Mouse (Mus musculus) ES-CJ7 (cell line): ENCODE measurements around the gene Trpv4.

ENCODE experiments used
- DNase-seq: peaks from one replicate; pipeline ENCODE4 v3.0.0; 2011; ENCODE audit warnings: low read depth, low spot score

Gene Trpv4

DNA sequence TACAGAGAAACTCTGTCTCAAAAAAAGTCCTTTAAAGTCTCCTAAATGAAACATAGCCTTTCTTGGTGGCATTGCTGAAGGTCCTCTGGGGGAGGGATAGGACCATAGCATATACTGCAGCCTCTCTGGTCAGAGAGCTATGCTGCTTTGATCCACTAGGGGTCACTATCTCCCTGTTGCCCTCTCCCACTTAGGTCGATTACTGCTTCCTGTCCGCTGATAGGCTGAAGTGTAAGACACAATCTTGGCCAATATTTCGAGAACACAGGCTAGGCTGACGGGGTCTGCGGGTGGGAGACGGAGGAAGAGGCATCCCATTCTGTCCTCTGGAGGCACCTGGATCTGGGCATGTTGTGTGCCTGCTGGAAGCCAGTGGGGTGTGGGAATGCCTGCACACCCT lies 37.9 kb downstream of the Trpv4 start:
- peak; percentile 86 for DNase-seq

DNA sequence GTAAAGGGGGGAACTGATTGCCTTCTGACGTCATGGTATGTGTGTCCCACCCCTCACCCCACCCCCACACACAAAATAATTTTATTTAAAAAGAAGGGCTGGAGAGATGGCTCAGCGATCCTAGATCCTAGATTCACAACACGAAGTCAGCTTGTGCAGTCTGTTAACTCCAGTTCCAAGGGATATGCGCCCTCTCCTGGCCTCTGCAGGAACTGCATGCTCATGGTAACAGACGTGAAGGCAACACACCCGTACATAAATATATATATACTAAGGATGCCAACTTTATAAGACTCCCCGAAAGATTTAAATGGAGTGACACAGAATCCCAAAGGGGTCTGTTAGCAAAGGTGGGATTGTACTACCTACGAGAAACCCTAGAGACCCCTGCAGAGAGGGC lies 39.4 kb downstream of the Trpv4 start:
- peak; percentile 89 for DNase-seq

DNA sequence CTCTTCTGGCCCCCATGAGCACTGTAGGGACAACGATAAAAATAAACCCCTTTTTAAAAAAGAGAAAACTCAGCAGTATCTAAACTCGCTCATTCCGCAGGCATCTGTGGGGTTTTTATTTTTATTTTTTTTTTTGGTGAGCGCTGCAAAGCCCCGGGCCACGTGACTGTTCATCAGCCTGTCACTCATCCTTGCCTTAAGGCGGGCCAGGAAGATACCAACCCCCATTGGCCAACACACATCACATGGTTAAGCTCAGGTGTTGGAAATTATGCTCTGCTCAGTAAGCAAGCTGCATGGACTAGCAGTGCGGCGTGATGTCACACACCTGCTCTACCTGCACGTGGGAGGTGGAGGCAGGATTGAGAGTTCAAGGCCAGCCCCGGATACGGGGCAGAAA lies 40.4 kb downstream of the Trpv4 start:
- DNase-seq = peak; percentile 49

DNA sequence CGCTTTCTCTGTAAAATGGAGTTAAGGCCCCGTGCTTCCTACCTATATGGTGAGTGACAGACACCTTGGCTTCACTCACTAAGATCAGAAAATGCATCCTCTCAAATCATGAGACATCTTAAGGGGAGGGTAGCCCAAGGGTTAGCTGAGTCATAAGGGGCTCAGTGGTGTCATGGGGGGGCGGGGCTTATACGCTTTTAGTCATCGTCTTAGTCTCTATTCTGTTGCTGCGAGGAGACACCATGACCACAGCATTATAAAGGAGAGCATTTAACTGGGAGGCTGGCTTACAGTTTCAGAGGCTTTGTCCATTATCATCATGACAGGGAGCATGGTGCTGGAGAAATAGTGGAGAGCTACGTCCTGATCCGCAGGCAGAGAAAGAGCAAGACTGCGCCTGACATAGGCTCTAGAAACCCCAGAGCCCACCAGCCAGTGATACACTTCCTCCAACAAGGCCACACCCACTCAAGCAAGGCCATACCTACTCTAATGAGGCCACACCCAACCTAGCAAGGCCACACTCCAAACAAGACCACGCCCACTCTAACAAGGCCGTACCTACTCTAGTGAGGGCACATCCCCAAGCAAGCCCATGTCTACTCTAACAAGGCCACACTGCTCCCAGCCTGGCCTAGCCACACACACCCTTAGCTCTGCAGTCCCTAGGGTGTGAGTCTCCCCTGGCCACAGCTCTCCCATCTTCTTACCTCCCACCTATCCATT lies 41.7 kb downstream of the Trpv4 start:
- peak; percentile 81 for DNase-seq

DNA sequence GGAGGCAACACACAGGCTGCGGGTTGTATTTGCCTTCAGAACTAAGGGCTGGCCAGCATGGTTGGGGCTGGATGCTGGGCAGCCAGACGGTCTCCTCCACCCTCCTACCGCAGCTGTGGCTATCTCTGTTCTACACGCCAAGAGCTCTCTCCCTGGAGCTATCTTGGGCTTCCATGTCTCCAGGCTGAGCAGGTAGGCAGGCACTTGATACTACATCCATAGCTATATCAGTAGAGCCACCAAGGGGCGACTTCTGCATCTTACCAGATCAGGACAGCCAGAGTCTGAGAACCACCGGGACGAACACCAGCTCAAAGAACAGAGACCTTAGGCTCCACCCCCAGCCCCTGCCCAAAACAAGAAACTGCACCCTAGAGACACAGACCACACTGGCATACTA lies 43.4 kb downstream of the Trpv4 start:
- DNase-seq = no peak

DNA sequence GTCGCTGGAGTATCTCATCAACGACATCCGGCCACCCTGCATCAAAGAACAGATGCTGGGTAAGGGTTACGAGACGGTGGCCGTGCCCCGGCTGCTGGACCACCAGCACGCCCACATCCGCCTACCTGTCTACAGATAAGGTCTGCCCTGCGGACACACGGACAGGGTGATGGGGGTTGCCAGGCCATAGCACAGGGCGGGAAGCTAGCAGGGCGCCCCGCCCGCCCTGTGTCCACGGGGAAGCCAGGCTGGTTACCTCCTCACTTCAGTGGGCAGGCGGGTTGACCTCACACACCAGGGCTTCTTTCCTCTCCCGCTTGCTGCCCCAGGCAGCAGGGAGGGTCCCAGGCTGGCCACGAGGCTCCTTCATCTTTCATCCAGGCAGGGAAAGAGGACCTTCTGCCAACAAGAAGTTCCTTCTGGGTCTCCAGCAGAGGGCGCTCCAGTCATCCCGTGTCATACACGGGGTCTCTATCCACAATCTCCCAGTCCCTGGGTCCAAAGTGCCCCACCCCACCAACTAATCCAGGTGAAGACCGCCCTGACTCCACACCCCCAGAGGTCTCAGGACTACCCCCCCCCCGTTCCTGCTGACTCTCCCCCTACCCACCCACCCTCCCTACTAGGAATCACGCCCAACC lies 46.1 kb downstream of the Trpv4 start:
- DNase-seq = peak; percentile 83

DNA sequence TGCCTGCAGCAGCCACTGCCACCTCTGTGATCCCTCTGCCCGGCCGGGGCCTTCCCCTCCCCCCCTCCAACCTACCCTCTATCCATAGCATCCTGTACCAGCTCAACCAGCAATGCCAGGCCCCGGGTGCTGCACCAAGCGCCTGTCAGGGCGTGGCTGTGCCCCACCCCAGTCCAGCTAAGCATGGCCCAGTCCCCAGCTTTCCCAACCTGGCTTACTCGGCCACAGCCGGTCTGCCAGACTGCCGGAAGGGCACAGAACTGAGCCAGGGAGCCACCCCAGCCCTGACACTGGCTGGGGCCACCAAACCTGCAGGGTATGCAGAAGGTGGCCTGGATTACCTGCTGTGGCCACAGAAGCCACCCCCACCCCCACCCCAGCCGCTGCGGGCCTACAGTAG lies 47.0 kb downstream of the Trpv4 start:
- DNase-seq = no peak

DNA sequence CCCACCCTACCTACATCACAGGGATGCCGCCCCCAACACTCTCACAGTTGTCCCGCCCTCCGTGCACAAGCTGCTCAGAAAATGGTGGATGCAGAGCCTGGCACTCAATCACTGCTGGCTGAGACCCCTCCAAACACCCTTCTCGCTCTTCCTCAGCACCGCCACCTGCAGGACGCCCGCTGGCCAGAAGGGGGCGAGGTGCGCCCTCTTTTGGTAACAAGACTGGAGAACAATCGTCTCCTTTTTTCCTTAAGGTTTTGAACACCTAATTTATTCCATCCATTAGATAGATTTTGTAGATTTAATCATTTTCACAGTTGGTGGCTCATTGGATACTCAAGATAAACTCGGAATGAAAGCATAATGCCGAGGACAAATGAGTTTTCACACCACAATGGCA lies 49.7 kb downstream of the Trpv4 start:
- peak; percentile 86 for DNase-seq

DNA sequence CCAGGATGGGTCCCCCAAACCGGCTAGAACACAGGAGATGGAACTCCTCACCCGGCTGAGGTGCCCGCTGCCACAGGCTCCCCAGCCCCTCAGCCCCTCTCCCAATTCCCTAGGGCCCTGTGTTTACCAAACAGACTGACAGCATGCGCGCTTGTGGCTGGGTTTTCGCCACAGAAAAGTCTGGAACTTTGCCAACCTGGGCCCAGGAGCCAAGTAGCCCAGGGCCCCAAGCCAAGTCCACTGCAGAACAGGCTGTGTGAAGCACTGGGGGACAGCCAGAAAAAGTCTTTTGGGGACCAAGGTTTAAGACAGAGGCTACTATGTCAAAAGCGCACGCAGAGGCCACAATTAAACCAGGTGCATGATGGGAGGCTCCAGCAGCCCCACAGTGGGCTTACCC lies 50.6 kb downstream of the Trpv4 start:
- DNase-seq = no peak

DNA sequence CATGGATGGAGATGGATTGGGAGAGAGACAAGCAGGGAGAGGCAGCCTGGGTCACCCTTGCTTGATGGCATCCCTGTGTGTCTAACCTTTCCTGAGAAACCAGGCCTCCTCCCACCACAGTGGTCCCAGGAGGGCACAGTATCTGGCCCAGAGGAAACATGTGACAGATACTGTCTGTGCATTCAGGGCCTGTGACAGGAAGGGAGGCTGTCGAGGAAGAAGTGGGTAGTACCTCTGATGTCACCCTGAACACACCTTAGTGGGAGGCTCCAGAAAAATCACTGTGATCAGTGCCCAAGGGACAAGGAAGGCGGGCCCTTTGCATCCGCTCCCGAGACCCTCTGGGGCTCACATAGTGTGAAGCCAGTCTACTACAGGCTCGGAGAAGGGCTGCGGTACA lies 52.2 kb downstream of the Trpv4 start:
- no peak for DNase-seq

DNA sequence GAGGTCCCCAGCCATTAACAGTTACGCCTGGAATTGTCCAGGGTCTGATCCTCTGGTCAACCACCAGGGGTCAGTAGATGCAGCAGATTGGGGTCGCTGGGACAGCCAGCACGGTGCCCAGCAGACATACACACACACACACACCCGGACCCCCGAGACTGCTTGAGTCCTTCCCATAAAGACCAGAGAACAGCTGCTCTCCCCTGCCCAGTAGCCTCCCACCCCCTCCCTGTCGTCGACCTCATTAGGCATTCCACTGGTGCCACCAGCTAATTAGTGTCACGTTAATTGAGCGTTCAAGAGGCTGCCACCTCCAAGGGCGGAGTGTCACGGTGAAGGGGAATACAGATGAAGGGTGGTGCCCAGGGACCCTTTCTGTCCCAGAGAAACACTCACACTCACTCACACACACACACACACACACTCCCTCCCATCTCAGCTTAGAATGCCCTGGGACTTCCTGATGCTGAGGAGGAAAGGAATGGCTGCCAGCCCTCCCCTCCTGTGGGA lies 53.4 kb downstream of the Trpv4 start:
- peak; percentile 51 for DNase-seq

DNA sequence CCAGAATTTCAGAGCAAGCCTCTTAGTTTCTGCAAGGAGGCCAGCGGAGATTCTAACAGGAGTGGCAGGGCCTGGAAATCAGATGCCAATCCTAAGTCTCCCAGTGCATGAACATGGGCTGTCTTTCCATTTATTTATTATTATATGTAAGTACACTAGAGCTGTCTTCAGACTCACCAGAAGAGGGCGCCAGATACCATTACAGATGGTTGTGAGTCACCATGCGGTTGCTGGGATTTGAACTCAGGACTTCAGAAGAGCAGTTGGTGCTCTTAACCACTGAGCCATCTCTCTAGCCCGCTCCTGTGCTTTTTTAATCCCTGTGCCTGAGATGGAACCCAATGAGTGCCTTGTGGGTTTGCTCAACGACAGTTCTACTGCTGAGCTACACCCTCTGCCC lies 54.2 kb downstream of the Trpv4 start:
- DNase-seq = peak; percentile 64

DNA sequence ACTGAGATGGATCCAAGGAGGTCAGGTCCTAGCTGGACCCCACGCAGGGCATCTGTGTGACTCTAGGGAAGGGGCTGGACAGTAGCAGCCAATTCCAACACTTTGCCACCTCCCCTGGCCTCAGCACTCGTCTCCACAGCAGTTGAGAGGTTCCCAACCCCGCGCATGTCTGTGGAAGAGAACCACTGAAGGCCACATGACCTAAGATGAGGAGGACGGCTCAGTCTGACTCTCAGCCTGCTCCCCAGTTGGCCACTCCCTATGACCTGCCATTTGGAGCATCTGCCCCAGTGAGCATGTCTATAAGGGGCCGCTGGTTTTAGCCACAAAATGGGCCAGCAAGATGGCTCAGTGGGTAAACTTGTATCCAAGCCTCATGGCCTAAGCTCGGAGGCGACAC lies 56.2 kb downstream of the Trpv4 start:
- no peak for DNase-seq

DNA sequence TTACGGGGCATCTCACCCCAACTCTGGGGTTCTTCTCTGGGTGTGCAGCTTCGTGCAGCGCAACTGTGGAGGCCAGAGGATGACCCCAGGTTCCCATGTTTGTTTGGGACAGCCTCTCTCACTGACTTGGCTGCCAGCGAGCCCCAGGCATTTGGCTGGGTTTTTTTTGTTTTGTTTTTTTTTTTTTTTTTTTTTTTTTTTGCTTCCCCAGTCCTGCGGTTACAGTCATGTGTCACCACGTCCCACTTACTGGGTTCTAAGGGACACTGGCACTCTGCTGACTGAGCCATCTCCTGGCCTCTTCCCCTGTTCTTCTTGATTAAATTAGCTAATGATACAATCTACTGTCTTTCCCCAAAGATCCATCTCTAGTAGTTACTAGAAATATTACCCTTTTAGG lies 60.6 kb downstream of the Trpv4 start:
- no peak for DNase-seq

DNA sequence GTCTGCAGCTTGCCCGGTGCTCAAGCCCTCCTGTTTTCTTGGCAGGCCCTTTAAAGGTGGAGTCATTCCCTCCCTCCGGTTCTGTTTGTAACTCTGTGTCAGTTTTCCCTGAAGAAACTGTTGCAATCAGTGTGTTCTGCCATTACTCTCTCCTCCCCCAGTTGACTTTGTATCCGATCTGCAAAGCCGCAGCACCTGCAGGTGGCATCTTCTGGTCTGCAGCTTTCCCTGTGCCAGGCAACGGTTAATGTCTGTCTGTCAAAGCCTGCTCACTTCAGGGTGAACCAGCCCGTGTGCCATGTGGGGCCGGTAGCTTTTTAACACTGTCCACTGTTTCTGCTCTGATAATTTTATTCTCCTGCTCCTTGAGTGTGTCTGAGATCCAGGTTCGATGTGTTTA lies 61.0 kb downstream of the Trpv4 start:
- no peak for DNase-seq

DNA sequence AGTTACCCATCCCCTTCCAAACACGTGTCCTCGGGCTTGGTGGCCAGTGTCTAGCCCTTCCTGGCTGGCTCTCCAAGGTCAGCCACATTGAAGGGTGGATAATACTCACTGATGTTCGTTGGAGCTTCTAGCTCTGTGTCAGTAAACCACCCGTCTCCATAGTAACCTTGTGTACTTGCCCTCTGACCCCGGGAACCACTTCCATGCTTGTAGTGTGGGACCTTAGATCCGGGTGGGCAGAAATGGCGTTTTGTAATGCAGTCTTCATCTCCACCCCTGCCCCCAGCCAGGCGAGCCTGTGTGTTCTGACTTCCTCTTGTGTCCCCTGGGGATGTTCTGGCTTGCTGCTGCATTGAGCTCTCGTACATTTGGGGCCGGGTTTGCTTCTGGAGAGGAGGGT lies 61.6 kb downstream of the Trpv4 start:
- DNase-seq = no peak

DNA sequence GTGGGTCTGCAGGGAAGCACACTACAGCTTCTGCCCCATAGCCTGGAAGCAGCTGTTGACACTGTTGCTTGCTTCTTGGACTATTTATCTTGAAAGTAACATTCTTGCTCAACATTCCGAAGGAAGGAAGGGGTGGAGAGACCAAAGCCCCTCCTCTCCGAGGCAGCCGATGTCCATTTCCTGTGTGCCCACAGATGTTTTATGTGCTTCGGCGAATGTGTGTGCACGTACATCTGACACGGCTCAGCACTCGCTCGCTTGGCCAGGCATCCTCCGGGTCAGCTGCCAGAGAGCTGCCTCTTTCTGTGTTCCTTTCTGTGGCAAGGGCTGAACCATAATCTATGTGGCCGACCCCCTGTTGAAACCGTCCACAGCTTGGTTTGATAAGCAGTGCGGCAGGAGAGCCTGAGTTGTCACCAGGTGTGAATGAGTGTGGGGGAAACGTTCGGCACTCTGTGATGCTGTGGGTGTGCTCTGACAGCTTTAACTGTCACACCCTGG lies 63.4 kb downstream of the Trpv4 start:
- no peak for DNase-seq

DNA sequence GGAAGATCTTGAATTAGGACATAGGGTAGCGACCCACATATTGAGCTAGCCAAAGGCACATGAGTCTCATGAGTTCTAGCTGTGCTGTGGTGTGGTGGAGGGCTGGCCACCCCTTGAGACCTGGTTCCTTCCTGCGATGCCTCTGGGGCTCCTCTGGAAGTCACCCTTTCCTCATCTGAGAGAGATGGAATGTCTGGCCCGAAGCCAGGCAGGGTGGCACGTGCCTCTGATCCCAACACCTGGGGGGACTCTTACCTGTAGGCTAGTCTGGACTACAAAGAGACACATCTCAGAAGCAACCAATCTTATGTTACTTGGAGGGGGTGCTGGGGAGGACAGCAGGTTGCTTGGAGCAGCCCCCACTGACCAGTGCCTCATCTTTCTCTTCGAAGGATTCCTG lies 64.3 kb downstream of the Trpv4 start:
- DNase-seq = no peak

DNA sequence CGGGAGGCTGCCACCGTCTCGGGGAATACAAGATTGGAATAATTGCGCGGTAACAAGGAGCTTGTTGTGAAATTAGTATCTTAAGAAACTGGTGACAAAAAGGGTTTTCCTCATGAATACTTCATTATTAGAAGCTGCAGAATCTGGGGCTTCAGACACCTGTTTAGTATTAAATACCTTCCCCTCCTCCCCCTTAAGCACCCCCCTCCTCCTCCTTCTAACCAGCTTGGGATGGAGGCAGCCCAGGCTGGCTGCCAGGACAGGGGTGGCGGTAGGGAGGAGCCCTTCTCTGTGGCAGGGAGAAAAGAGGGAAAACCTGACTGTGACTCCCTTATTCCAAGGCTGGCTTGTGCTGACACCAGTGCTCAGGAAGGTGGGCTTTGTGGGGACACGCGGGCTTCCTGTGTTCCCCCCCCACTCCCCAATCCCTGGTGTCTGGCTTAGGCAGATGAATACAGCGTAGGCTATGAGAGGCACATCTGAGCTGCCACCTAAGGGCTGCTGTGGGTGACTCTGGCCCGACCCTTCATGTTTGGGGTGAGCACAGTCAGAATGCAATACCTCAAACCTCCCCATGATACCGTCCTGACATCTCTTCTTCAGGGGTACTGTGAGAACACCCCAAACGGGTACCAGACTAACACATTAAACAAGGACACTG lies 64.9 kb downstream of the Trpv4 start:
- no peak for DNase-seq

DNA sequence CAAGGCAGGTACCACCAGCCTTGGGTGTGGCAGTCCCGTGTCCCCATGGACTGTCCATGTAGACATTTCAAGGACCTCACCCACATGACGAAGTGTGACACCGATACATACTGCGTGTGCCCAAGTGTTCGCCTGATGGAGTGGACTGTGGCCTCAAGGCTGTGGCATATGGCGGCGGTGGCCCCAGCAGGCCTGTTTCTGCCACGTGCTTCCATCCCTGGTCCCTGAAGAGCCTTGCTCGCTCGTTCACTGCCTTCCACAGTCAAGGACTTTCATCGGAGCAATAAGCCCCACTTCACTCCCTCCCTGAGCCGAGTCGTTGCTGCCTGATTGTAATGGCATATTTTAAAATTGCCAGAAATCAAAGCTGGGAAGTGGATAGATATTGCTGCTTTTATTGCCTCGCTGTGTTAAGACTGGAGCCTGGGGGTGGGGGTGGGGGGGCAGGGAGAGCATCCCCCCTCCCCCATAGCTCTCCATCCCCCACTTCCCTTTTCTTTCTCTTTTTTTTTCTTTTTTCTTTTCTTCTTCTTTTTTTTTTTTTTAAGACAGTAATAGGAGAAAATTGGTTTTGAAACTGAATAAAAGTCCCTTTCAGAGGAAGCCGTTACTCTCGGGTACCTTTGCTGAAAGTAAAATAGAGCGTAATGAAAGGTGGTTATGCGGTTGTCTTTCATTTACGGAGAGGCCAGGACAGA lies 65.6 kb downstream of the Trpv4 start:
- DNase-seq = no peak

DNA sequence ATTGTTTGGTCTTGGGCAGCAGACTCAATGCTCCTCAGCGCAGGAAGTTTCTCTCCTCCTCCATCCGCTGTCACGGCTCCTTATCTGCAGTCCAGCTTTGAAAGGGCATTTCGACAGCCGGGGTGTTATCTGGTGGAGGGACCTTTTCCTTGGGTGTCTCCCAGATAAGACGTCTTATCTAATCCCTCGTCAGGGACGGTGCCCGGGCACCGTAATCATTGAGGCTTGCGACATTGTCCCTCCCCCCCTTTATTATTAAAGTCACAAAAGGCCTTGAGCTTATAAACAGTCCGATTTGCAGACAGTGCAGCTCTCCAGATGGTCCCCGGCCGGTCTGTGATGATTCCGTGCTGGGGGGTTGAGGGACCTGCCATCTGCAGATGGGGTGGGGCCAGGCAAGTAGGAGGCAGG lies 67.1 kb downstream of the Trpv4 start:
- no peak for DNase-seq
